Mouse (Mus musculus) liver, embryonic 16.5 days (tissue): ENCODE results near the gene Gm39566. TPM values are rescaled to one million over a fixed set of nuclear protein-coding genes. Genes with fewer than 3 reads are reported as not detected.

Source experiments
- ATAC-seq: fragments of 200-750 bp; cut with Nextera tagmentation; 2 replicates; pipeline ENCODE4 v1.8.0; 2017; ENCODE audit warnings: low read depth, mild to moderate bottlenecking, moderate number of reproducible peaks, moderate library complexity
- H3K27ac ChIP-seq: fragments of 300-500 bp; sonication (generic); 2 replicates; pipeline ENCODE4 v1.5.1; 2014; ENCODE audit warnings: mild to moderate bottlenecking, low read length
- H3K27me3 ChIP-seq: fragments of 300-500 bp; sonication (generic); 2 replicates; pipeline ENCODE4 v1.6.1; 2014; ENCODE audit warnings: low read depth, low read length, mixed read lengths; ENCODE audit not compliant: control insufficient read depth, insufficient read depth
- H3K36me3 ChIP-seq: fragments of 300-500 bp; sonication (generic); 2 replicates; pipeline ENCODE4 v1.6.1; 2014; ENCODE audit warnings: mild to moderate bottlenecking; ENCODE audit not compliant: control insufficient read depth, insufficient read depth
- H3K4me1 ChIP-seq: fragments of 300-500 bp; sonication (generic); 2 replicates; pipeline ENCODE4 v1.6.1; 2014; ENCODE audit warnings: low read depth, low read length, mixed read lengths; ENCODE audit not compliant: control insufficient read depth
- H3K4me2 ChIP-seq: fragments of 300-500 bp; sonication (generic); 2 replicates; pipeline ENCODE4 v1.6.1; 2014; ENCODE audit warnings: low read depth, low read length, mixed read lengths
- H3K4me3 ChIP-seq: fragments of 300-500 bp; sonication (generic); 2 replicates; pipeline ENCODE4 v1.5.1; 2014; ENCODE audit warnings: low read depth, mild to moderate bottlenecking, low read length
- H3K9ac ChIP-seq: fragments of 300-500 bp; sonication (generic); 2 replicates; pipeline ENCODE4 v1.6.1; 2014; ENCODE audit warnings: low read depth, low read length
- H3K9me3 ChIP-seq: fragments of 300-500 bp; sonication (generic); replicated peaks from 2 replicates; pipeline ENCODE4 v1.6.1; 2016; ENCODE audit warnings: low read length; ENCODE audit not compliant: control insufficient read depth
- WGBS: fragments of 180-500 bp; shearing (Covaris S2); extraction: QIAGEN DNeasy Blood & Tissue Kit; methylation state at CpG from one replicate; pipeline ENCODE4 v1.1.7; 2014; ENCODE audit not compliant: insufficient replicate concordance; 5-methylcytosine and 5-hydroxymethylcytosine counted together
- polyA plus RNA-seq: library from polyadenylated mRNA; unstranded; fragments of >200 nt; fragmentation: Nextera tagmentation; extraction: Ambion mirVana; gene quantifications from 2 replicates; pipeline ENCODE4 v1.2.1, GENCODE M21; 2015

The Gm39566 gene
- polyA plus RNA-seq, 1 experiment from 2014 or later = not detected

DNA sequence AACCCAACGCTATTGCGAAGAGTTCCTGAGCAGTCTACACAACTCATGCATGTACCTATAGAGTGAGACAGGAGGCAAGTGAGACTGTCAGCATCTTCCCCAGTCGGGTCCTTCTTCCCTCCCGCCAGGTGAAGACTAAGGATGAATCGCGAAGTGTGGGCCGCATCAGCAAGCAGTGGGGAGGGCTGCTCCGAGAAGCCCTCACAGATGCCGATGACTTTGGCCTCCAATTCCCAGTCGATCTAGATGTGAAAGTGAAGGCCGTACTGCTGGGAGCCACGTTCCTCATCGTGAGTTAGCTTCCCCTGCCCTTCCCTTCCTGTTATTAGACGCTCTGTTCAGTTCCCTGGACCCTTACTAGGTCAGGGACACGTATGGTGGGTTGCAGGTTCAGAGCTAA is 34.8 kb upstream of the Gm39566 start:
- H3K27me3 ChIP-seq = no peaks in the 10 kb centered on the region
- peaks cover 79% of the 10 kb centered on the region for H3K4me1 ChIP-seq
- peaks cover 22% of the 10 kb centered on the region for H3K36me3 ChIP-seq
- no peak for ATAC-seq
- H3K9me3 ChIP-seq = no peaks in the 10 kb centered on the region
- no peak overlapping the region for H3K9ac ChIP-seq
- no peak overlapping the region for H3K4me2 ChIP-seq
- no peak overlapping the region for H3K4me3 ChIP-seq
- 82% methylated on average over 15 of the region's 15 CpGs for WGBS
- peak overlapping the region; percentile 62 for H3K27ac ChIP-seq

DNA sequence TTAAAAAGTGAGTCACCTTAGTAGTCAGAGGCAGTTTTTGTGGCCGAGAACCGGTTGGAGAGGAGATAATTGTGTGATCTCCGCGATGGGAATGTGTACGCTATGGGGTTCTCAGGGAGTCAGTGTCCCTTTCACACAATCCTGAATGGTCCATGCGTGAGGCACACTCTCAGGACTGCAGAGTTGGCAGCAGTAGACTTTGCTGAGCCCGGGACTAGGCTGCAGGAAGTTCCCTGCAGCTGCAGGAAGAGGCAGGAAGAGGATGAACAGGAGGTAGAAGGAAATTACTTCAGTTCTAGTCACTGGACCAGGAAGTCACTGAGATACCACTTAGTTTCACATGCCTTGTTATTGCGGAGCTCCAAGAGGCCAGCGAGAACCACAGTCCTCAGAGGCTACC is 34.0 kb upstream of the Gm39566 start:
- peak overlapping the region; percentile 73 for H3K27ac ChIP-seq
- H3K36me3 ChIP-seq = peaks cover 22% of the 10 kb centered on the region
- no peak overlapping the region for H3K9ac ChIP-seq
- H3K27me3 ChIP-seq = no peaks in the 10 kb centered on the region
- H3K9me3 ChIP-seq = no peaks in the 10 kb centered on the region
- no peak for ATAC-seq
- no peak overlapping the region for H3K4me3 ChIP-seq
- peaks cover 74% of the 10 kb centered on the region for H3K4me1 ChIP-seq
- 75% methylated on average over 9 of the region's 9 CpGs for WGBS
- H3K4me2 ChIP-seq = no peak overlapping the region

DNA sequence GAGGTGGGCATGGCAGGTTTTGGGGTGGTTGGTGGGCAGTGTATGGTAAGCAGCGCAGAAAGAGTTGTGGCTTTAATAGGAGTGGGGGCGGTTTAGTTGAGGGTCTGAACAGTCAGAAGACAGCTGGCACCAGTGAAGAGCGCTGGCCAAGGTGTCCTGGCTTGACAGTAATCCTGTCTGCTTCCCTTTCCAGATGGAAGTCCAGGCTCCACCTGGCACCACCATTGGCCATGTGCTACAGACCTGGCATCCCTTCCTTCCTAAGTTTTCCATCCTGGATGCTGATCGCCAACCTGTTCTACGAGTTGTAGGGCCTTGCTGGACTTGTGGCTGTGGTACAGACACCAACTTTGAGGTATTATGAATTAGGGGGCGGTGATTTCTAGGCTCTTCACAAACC is 32.9 kb upstream of the Gm39566 start:
- ATAC-seq = no peak
- Histone ChIP-seq H3K27ac (peak overlapping the region; percentile 6; the same call in 1 of the 2 replicates), H3K4me1 (peaks cover 67% of the 10 kb centered on the region), H3K4me2 (peak overlapping the region; percentile 88), H3K27me3 (no peaks in the 10 kb centered on the region), H3K9me3 (no peaks in the 10 kb centered on the region), H3K4me3 (no peak overlapping the region), H3K36me3 (peaks cover 22% of the 10 kb centered on the region), H3K9ac (no peak overlapping the region)
- WGBS = 89% methylated on average over 6 of the region's 6 CpGs

DNA sequence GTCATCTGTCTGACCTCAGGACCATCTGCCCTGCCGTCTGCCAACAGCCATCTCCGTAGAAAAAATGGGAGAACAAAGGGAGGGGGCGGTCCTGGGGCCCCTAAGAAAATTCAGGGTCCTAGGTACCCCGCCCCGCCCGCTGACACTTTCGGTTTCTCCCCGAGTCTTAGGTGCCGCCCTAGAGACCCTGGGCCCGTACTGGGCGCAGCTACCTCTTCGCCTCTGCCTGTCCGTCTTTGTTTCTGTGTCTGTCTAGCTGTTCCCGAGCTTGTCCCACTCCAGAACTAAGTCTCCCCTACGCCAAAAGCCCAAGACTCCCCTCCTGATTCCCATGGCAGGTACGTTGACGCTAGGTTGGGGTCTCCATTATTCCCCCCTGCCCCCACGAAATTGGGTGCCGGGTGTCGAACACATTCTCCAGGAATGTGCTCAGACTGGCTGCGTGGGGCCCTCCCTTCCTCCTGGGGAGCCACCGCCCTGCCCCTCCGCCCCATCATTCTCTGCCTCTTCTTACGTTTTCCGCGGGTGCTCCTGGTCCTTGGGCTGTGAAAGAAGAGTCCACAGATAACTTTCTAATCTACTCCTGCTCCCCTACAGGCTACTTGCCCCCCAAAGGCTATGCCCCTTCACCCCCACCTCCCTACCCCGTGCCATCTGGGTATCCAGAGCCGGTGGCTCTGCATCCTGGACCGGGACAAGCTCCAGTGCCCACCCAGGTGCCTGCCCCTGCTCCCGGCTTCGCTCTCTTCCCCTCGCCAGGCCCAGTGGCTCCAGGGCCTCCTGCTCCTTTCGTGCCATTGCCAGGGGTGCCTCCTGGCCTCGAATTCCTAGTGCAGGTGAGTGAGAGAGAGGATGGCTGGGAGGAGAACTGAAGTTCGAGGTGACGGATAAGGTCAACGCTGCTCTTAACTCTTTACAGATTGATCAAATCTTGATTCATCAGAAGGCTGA is 31.9 kb upstream of the Gm39566 start:
- WGBS = 11% methylated on average over 37 of the region's 37 CpGs
- peak; percentile 53 for ATAC-seq
- Histone ChIP-seq H3K4me1 (peaks cover 57% of the 10 kb centered on the region), H3K9me3 (no peaks in the 10 kb centered on the region), H3K36me3 (peaks cover 22% of the 10 kb centered on the region), H3K27me3 (no peaks in the 10 kb centered on the region), H3K9ac (peak overlapping the region; percentile 86), H3K4me2 (peak overlapping the region; percentile 88), H3K27ac (peak overlapping the region; percentile 95), H3K4me3 (peak overlapping the region; percentile 77)

DNA sequence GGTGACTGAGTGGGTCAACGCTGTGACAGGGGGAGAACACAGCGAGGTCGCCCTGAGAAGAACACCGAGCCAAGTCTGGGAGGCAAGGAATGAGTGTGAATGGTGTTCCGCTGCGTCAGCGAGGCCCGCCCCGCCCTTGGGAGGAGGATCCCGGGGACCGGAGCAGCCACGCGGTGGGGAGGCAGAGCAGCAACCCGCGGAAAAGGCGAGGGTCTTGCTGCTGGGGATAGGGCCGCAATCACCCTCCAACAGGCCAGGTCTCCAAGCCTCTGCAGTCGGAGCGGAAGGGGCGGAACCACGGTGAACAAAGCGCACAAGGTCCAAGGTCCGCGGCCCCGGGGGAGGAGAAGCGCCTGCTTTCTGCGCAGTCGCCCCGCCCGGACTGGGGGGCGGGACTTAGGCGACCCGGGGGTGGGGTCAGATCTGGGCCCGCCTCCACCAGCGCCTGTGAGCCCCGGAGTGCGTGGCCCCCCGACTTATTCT is 31.1 kb upstream of the Gm39566 start, which contains the start of gene Plscr3:
Gene Plscr3 (plus strand): TSS at position 179 of the 483 bp plus-strand sequence.
- Histone ChIP-seq H3K36me3 (peaks cover 16% of the 10 kb centered on the region), H3K4me1 (peaks cover 49% of the 10 kb centered on the region), H3K9me3 (no peaks in the 10 kb centered on the region), H3K9ac (peak within 1 kb of the TSS; percentile 86), H3K4me2 (peak within 1 kb of the TSS; percentile 88), H3K27me3 (no peaks in the 10 kb centered on the region), H3K27ac (peak within 1 kb of the TSS; percentile 95), H3K4me3 (peak within 1 kb of the TSS; percentile 77)
- peak; percentile 90 for ATAC-seq
- under 1% methylated on average over 38 of the region's 38 CpGs for WGBS

DNA sequence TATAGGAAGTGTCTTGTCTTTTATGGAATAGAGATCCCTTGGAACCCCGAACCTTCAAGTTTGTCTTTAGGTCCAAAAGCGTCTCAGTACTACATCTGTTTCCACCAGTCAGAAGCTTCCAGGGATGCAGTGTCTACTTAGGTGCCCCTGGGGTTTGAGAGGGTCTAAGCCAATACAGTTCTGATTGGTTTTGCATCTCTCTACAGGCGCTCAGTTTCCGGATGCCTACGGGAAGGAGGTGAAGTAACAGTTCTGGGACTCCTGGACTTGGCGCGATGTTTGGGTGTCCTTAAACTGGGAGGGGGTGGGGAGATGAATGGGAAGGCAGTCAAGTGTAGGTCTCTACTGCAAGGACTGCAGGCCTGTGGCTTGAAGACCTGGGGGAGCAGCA is 23.6 kb upstream of the Gm39566 start:
- Histone ChIP-seq H3K9me3 (no peaks in the 10 kb centered on the region), H3K4me3 (peak overlapping the region; percentile 81), H3K27me3 (peaks cover 41% of the 10 kb centered on the region), H3K4me1 (peaks cover 40% of the 10 kb centered on the region), H3K4me2 (peak overlapping the region; percentile 99), H3K36me3 (0 out of 2 replicates have a peak, but pooled peaks cover 2% of the 10 kb centered on the region), H3K27ac (peak overlapping the region; percentile 91), H3K9ac (peak overlapping the region; percentile 87)
- no peak for ATAC-seq
- under 1% methylated on average over 7 of the region's 7 CpGs for WGBS

DNA sequence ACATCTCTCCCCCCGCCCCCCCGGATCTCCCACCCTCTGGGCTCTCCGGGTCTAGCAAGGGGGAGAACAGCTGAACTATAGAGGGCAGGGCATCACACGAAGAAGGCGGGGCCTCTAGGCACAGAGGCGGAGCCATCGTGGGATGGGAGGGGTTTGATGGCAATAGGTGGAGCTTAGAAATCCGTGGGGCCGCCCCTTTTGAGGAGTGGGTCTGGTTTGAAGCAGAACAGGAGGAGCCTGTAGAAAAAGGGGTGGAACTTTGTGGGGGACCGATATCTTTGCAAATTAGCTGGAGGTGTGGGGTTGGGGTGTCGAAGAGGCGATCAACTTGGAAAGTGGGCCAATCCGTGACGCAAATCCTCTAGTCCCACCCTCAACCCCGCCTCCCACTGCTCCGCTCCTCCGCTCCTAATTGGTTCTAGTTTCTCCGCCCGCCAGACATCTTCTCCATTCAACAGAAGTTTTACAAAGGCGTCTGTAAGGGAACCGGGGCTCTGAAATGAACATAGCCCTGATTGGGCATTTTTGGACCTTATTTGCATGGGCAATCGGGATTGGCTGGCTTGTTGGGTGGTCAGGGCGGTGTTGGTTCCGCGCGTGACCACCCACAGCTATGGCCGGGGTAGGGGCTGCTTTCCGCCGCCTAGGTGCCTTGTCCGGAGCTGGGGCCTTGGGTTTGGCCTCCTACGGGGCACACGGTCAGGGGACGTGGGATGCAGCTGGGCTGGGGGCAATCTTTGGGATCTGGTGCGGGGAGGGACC is 23.0 kb upstream of the Gm39566 start, which contains the start of gene Tmem256:
Gene Tmem256 (plus strand): TSS at position 563 of the 762 bp plus-strand sequence.
- Histone ChIP-seq H3K9ac (peak within 1 kb of the TSS; percentile 87), H3K27ac (peak within 1 kb of the TSS; percentile 91), H3K36me3 (0 out of 2 replicates have a peak, but pooled peaks cover 2% of the 10 kb centered on the region), H3K9me3 (no peaks in the 10 kb centered on the region), H3K4me3 (peak within 1 kb of the TSS; percentile 81), H3K4me2 (peak within 1 kb of the TSS; percentile 99), H3K27me3 (peaks cover 46% of the 10 kb centered on the region), H3K4me1 (peaks cover 43% of the 10 kb centered on the region)
- ATAC-seq = peak; percentile 90
- WGBS = under 1% methylated on average over 34 of the region's 34 CpGs

DNA sequence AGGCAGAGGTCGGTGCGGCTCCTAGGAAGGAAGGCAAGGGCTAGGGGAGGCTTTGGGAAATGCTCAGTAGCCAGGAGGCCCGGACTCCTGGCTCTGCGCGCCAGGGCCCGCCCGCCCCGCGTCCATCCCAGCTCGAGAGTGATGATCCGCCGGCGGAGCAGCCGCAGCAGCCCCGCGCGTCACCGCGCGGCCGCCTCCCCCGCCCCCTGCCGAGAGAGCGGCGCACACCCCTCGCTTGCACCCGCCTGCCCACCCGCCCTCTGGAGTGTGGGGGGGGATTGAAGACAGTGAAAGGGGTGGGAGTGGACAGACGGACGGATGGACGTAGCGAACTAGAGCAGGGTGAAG is 22.5 kb upstream of the Gm39566 start, which contains the start of gene Nlgn2:
Gene Nlgn2 (minus strand): TSS at position 181 of the 348 bp plus-strand sequence.
- Histone ChIP-seq H3K9ac (peak within 1 kb of the TSS; percentile 87), H3K9me3 (no peaks in the 10 kb centered on the region), H3K4me2 (peak within 1 kb of the TSS; percentile 99), H3K4me1 (peaks cover 43% of the 10 kb centered on the region), H3K36me3 (0 out of 2 replicates have a peak, but pooled peaks cover 2% of the 10 kb centered on the region), H3K4me3 (peak within 1 kb of the TSS; percentile 81), H3K27me3 (peaks cover 49% of the 10 kb centered on the region), H3K27ac (peak within 1 kb of the TSS; percentile 91)
- ATAC-seq = peak; percentile 22
- WGBS = 0% methylated on average over 4 of the region's 32 CpGs
